Mouse (Mus musculus) kidney, adult 8-10 months (tissue): ENCODE results near the gene Ptov1.

Experiments
- DNase-seq, 2 experiments: peaks; one replicate each; pipeline ENCODE4 v3.0.0; 2022

The Ptov1 gene

GRCm38 (mm10) chr7:44857905-44858304 lies 11.7 kb downstream of the Ptov1 start:
- DNase-seq: peak in 1 of 2 experiments; percentile 54

- peak; percentile 78 to 87 for DNase-seq
Observed at GRCm38 (mm10) chr7:44857042-44857552, 12.5 kb downstream of the Ptov1 start, which contains the start of gene Pnkp. Gene Pnkp (plus strand): TSS chr7:44857139.

DNA sequence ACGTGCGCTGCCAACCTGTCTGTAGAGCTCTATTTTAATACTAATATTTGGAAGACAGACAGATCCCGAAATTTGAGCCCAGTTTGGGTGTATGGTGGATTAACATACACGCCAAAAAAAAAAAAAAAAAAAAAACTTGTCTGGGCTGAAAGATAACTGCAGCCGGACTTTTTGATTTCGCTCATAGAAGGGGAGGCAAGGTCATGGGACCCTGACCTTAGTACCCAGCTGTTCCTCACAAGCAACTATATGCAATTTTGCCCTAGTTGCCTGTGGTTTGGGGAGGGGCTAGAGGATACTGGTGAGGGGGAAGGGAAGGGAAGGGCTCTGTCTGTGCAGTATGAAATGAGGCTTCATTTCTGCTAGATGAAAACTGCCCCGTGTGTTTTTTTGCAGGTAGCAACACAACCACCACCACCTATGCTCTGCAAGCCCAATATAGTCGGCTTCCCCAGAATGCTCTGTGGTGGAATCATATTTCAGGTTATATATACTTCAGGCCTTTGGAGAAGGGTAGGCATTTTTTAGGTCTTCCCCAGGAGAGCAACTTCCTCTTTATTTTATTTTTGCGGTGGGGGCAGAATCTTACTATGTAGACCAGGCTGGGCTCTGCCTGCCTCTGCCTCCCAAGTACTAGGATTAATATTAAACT lies 13.2 kb downstream of the Ptov1 start:
- DNase-seq: no peak

DNA sequence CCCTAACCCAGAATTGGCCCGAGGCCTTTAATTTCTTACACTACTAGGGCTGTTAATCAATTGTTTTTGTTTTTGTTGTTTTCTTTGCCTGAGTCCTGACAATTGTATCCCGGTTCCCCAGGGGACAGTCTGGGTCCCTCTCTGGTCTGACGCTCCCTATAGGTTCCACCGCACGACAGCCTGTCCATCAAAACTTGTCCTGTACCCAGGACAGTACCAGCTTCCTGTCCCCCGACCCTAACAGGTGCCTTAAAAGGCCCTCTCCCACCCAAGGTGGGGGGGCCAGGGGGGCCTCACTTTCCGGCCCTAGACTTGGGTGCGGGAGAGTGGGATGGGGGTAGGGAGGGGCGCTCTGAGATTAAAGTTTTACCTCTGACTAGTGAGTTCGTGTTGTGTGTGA lies 14.6 kb downstream of the Ptov1 start:
- no peak for DNase-seq

DNA sequence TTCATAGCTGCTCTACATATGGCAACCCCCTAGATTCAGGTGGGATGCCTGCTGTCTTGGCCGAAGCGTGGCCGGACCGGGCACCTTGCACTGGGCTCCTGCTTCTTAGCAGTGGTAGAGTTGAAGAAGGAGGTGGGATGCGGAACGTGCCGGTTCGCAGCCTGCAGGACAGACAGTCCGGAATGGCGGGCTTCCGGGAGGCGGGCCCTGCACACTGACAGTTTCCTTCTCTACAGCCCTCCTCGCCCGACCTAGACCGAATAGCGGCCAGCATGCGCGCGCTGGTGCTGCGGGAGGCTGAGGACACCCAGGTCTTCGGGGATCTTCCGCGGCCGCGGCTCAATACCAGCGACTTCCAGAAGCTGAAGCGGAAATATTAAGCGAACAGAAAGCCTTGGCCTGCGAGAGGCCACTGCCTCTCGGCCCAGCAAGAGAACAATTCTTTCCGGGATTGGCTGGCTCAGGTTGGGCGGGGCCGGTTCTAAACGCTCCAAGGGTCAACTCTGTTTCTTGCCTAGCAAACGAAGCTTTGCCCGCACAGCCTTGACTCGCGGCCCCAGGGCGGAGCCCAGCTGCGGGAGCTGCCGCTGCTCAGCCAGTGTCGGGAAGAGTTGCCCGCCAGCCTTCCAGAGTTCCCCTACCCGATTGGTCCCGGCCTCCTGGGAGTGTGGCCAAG lies 15.1 kb downstream of the Ptov1 start:
- DNase-seq: peak; percentile 94 to 96

DNA sequence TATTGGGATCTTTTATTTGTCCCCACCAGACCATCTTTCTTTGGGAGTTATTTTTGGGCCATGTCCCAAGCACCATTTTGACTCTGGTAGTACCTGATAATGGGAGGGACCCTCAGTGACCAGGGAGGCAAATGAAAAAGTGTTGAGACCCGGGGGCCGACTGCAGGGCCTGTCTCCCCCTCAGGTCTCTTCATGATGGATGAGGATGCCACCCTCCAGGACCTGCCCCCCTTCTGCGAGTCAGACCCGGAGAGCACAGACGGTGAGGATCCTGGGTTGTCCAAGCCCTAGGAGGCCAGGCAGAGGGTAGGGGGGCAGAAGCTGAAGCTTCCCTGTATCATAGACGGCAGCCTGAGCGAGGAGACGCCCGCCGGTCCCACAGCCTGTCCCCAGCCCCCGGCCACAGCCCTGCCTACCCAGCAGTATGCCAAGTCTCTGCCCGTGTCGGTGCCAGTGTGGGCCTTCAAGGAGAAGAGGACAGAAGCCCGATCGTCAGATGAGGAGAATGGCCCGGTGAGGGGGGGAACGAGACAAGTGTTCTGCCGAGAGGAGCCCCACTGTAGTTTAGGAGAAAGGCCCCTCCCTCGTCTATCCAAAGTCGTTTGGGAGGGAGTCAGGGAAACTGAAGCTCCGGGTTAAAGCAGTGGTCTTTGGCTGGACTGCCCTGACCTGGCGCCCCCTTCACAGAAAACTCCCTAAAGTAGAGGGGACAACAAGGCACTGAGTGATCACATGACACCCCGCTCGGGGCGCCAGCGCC lies 15.8 kb downstream of the Ptov1 start:
- no peak for DNase-seq

- DNase-seq: no peak
Observed at GRCm38 (mm10) chr7:44853065-44853464, 16.5 kb downstream of the Ptov1 start.

DNA sequence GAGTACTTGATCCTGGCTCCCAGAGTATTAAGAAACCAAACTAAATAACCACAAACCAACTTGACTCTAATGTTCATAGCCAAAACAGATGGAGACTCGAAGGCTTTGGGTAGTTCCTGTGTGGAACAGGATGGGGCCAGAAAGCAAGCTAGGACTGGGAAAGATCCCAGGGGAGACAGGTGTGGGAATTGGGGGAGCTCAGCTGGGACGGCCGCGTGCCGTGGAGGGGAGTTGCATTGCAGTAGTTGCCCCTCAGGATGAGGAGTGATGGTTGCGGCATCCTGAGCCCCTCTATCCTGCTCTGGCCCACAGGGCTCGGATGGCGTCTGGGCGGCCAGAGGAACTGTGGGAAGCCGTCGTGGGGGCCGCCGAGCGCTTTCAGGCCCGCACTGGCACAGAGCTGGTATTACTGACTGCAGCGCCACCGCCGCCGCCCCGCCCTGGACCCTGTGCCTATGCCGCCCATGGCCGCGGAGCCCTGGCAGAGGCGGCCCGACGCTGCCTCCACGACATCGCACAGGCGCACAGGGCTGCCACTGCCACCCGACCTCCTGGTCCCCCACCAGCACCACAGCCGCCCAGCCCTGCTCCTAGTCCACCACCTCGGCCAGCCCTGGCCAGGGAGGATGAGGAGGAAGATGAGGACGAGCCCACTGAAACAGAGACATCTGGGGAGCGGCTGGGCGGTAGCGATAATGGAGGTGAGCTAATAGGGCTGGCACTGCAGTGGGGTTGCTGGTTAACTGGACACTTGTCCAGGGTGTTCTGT lies 17.1 kb downstream of the Ptov1 start:
- no peak for DNase-seq

GRCm38 (mm10) chr7:44851625-44852234 lies 17.9 kb downstream of the Ptov1 start:
- DNase-seq: no peak

GRCm38 (mm10) chr7:44850789-44851624 lies 18.6 kb downstream of the Ptov1 start:
- DNase-seq: peak in 1 of 2 experiments; percentile 17

DNA sequence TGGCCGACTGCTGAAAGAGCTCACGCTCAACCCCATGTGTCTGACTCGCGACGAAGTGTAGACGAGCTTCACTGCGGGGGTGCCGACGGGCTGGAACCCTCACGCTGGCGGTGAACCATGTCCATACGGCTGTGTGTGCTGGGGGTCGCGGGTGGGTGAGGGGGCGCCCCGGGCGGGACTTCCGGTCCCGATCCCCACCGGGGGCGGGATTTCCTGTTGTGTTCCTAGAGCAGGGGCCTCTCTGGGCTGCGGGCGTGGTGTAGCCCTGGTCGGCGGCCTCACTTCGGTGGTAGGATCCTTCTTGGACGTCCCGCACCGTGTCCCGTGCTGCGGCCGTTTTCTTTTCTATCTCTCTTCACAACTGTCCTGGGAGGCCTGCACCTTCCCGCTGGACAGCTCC lies 19.4 kb downstream of the Ptov1 start:
- DNase-seq: peak; percentile 71 to 74

DNA sequence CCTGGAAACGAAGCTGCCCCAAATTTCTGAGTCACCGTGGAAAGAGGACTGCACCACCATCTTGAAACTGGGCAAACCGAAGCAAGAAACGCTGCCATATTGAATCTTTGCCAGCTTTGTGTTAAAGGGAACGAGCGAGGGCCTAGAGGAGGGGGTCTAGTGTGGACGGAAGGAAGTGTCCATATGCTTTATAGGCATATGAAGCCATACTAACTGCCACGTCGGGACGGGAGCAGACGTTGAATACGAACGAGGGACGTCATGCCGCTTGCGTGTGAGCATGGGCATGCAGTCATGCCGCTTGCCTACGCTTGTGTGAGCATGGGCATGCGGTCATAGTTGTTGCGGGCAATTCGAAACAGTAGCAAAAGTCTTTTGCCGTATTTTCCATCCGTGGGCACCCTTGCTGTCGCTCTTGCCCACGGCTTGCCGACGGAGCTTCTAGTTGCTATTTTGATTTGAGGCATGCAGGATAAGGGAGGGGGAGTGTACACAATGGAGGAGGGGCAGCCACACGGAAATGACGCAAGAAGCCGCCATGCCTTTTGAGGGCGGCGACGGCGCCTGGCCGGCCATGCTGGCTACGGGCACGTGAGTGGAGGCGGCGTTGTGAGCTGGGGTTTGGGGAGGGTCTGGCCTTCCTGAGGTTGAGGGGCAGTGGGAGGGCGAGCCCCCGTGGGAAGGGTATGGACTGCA lies 20.0 kb downstream of the Ptov1 start:
- peak; percentile 91 to 92 for DNase-seq

- DNase-seq: peak; percentile 100
Observed at GRCm38 (mm10) chr7:44848561-44849415, 20.8 kb downstream of the Ptov1 start, which contains the start of the genes Akt1s1 and Tbc1d17. Gene Akt1s1 (plus strand): TSS chr7:44848991. Gene Tbc1d17 (minus strand): TSS chr7:44849079.

DNA sequence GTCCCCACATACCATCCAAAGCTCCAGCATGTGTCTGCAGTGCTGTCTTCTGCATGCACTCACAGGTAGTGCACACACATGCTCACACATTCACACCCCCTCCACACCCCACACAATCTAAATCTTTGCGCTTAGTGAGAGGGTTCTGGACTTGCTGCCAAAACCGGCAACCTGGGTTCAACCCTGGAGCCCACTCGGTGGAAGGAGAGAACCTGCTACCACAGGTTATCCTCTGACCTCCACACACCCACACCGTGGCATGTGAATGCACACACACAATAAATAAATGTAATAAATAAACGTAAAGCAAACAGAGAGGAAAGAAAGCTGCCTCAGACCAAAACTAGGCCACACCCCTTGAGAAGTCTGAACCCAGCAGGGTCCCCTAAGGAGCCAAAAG lies 21.8 kb downstream of the Ptov1 start:
- no peak for DNase-seq

DNA sequence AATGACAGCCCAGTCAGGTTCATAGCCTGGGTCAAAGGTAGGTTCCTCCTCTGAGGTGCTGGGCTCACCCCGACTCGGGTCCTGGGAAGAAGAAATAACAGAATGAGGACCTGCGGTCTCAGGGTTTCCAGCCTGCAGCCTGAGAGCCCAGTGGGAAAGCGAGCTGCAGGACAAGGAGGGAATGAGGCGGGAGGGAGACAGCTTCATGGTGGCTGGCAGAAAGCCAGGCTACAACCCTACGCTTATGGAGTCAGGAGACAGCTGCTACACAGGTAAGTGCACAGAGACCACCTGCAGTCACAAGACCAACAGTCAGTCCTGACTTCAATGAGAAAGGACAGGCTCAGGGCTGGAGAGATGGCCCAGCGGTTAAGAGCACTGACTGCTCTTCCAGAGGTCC lies 22.8 kb downstream of the Ptov1 start:
- no peak for DNase-seq

DNA sequence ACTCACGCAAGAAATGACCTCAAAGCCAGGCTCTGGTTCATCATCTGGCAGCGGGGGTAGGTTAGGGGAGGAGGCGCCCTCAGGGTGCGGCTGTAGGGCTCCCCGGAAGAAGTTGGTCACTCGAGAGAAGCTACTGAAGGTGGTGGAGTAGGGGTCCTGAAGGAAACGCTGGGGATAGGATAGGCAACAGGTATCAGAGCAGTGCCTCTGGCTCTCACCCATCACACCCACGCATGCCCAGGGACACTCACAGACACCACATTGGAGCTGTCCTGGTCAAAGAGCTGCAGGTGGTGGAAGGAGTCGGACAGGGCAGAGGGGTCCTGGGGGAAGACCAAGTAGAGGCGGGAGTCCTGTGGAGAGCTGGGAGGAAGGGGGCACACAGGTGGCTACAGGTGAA lies 24.6 kb downstream of the Ptov1 start:
- DNase-seq: no peak

DNA sequence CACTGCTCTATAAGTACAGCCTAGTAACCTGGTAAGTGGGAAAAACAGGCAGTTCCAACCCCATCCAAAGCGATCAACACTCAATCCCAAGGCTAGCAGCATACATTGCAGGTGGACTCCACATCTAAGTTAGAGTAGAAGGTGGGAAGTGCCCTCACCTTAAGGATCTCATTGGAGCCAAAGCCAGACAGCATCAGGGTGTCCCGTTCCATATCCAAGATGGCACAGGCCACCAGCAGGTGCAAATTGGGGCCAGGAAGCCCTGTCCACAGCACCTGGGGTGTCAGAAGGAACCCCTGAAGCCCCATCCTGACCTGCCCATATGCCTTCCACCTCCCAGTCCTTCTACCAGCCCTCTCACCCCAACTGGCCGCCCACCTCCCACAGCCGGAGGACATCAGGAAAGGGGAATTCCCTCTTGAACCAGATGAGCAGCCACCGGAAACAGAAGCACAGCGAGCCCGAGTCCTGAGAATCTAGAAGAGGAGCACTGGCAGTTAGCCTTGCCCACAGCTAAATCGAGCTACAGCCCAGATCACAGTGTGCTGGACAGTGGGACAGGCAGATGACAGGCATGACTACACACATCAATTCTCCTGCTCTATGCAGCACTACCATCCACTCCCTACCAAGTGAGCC lies 27.6 kb downstream of the Ptov1 start:
- no peak for DNase-seq

DNA sequence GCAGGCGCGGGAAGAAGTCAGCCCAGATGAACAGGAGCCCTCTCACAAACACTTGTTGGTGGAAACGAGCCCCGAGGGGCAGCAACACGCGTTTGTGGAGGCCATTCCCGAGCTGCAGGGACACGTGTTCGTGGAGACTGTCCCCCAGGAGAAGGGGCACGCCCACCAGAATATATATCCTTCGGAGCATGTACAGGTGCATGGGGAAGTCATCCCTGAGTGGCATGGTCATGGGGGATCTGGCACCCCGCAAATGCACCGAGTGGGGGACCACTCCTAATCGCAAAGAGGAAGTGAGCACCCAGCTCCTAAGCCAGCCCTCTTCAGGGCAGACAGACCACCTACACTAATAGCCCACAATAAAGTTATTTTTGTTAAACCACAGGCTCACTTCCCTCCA lies 29.2 kb downstream of the Ptov1 start:
- DNase-seq: no peak
